Mouse (Mus musculus) adrenal gland, postnatal 25 days (tissue): Measurements from ENCODE around the gene Syt1. TPM values are rescaled to one million over a fixed set of nuclear protein-coding genes. Genes with fewer than 3 reads are reported as not detected.

Experiments used
- DNase-seq: peaks from one replicate; pipeline ENCODE4 v3.0.0; 2021; ENCODE audit warnings: mixed read lengths
- total RNA-seq: library from RNA; stranded (reverse); gene quantifications from 2 replicates; pipeline ENCODE4 v1.2.3, GENCODE M21; 2021

The Syt1 gene
- total RNA-seq, 1 experiment from 2014 or later, result 12.4 TPM

DNA sequence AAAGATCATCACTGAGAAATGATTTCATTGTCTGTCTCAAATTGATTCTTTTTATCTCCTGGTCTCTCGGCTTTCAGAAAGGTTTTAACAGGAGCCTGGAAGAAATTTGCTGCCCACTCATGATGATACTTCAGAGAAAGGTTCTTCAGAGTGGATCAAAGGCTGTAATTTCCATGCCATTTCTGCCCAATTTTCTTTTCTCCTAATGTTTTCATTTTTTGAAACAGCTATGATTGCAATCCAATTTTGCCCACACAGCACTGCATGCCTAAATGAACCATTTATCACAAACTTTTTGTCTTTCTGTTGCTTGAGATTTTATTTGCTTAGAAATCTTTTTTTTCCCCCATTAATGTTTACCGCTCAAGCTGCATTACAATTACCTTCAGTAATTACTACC is 257.5 kb downstream of the Syt1 start:
- DNase-seq, result no peak

GRCm38 (mm10) chr10:108743759-108744158 is 267.0 kb downstream of the Syt1 start:
- no peak for DNase-seq

- DNase-seq, result no peak
Measured at GRCm38 (mm10) chr10:108733982-108734381, 276.8 kb downstream of the Syt1 start.

DNA sequence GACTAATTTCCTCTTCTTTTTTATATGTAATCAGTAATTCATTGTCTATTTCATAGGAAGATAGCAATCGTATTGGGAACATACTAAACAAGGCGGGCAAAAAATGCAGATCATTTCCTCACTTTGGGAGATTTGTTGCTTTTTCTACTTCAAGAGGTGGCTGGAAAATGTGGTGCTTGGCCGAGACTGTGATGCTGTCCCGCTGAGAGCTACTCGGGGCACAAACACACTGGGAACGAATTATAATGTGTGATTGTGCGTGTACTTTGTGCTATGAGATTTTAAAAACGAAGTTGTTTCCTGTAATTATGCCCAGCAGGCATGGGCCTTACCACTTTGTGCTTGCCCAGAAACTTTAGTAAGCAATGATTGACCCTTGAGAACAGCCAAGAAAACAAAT is 281.8 kb downstream of the Syt1 start:
- no peak for DNase-seq

DNA sequence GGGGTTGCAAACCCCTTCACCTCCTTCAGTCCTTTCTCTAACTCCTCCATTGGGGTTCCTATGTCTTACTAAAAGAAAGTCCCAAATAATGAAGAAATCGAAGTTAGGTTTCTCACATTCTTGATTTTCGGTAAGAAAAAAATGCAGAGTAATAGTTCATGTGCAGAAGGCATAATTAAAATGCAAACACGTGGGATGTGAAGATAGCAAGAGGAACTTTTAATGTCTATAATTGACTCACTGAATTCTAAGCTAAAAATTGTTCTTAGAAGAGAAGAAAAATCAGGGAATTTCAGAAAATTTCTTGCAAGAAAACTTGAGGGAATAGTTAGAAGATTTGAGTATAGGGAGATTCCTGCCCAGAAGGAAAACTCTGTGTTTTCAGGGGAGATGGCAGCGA is 284.4 kb downstream of the Syt1 start:
- no peak for DNase-seq

DNA sequence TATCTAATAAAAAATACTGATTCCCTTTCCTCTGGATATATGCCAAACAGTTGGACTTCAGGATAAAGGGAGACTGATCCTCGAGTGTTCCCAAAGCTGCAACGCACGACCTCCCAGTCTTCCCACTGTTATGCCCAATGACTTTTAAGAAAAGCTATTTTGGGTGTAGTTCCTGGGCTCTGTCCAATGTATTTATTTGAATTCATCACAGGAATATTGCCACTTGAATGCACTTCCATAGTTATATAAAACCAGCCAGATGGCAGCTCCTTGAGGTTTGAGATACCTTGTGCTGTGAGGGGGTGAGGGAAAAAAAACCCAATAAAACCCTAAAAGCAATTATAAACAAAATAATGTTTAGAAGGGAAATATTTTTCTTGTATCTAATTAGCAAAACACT is 285.9 kb downstream of the Syt1 start:
- no peak for DNase-seq

GRCm38 (mm10) chr10:108710514-108710913 is 300.3 kb downstream of the Syt1 start:
- no peak for DNase-seq

GRCm38 (mm10) chr10:108705658-108706057 is 305.1 kb downstream of the Syt1 start:
- DNase-seq, result no peak

DNA sequence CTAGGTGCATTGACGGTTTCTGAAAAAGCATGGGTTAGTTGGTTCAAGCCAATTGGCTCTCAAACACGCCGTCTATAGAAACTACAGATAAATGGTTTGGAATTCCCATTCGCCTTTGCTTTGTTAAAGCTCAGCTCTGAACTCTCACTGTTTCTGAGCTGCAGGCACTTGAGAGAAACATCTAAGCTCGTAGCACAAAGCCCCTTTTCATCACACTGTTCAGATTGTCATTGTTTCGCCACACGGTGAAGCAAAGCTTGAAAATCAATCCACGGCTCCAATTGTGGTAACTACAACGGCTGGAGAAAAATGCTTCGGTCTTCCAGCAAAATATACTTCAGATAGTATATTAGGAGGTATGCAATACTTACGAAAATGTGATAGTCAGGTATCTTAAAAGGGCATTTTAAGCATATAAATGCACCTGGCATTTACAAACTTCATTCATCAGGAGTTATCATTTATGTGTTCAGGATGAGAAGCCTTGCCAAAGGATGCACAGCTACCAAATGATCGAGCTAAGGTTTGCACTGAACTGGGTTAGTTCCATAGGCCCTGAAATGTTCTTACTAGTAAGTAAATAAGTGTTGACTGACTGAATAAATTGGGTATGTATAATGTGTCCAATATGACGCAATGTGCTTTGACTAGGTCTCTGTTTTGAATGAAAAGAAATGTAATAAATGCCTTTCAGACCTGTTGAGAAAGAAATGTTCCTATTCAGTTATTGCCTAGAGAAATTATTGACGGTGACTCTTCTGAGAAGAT is 309.2 kb downstream of the Syt1 start:
- DNase-seq, result no peak

- DNase-seq, result no peak
Measured at GRCm38 (mm10) chr10:108699946-108700345, 310.8 kb downstream of the Syt1 start, which contains the start of gene Gm5136. Gene Gm5136, minus strand, starts transcription at chr10:108700160.

DNA sequence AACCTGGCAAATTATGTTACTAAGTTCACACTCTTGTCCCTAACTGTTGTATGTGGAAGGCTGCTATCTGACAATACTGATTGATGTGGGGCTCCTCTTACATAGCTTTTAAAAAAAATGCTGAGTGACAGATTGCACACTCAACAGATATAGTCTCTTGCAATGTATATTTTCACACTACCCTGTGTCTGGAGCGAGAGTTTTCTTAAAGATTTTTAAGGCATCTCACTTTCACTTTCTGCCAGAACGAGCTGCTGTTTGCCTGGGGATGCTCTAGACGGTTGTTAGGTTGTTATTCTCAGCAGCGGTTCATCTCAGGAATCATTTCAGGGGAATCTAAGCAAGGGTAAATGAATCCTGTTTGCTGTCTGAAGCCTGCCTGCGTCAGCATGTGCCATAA is 313.7 kb downstream of the Syt1 start:
- DNase-seq, result no peak

- DNase-seq, result no peak
Measured at GRCm38 (mm10) chr10:108690954-108691353, 319.8 kb downstream of the Syt1 start.

DNA sequence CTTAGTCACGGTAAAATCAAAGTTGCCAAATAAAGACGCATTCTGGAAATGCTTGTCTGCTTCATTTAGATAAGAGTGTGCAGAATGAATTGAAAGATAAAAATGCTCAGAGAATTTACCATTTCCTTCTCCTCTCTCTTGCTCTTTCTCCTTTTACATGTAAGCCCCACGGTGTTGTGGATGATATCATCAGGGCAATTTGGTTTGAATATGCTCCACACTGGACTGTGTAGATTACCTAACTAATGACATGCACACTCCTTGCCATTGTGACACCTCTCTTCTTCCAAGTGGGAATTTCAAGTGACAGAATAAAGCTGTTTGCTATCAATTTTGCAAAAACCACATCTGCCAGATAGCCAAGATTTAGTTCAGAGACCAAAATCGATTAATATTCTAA is 324.1 kb downstream of the Syt1 start:
- no peak for DNase-seq

DNA sequence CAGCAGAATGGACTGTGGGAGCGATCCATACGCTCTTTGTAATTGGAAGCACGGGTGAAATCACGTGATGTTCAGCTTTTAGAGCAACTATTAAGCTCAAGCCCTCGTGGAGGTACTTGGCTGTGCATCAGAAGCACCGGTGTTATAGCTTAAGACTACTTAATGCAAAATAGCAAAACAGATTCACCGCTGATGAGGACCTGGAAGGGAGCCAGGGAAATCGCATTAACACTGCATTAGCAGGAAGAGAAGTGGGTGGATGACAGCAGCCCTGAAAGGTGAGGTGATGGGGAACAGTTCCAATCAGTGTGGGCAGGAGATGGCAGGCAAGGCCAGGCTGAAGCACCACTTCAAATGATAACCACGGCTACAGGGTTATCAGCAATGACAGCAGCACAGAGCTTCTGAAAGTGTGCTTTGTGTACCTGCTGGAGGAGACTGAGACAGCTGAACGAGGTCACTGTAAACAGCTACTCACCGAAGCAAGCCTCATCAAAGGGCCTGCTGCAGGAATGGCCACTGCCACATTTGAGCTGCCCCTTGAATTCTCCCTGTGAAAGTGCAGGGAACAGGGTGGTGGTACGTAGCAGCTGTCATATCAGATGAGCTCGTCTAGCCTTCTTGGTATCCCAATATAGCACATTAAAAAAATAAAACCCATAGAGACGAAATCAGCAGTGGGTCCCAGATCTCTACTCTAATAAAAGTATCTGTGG is 330.9 kb downstream of the Syt1 start:
- DNase-seq, result no peak

- no peak for DNase-seq
Measured at GRCm38 (mm10) chr10:108677053-108677452, 333.7 kb downstream of the Syt1 start.

- no peak for DNase-seq
Measured at GRCm38 (mm10) chr10:108668944-108669343, 341.8 kb downstream of the Syt1 start.

GRCm38 (mm10) chr10:108660295-108660694 is 350.5 kb downstream of the Syt1 start:
- no peak for DNase-seq

DNA sequence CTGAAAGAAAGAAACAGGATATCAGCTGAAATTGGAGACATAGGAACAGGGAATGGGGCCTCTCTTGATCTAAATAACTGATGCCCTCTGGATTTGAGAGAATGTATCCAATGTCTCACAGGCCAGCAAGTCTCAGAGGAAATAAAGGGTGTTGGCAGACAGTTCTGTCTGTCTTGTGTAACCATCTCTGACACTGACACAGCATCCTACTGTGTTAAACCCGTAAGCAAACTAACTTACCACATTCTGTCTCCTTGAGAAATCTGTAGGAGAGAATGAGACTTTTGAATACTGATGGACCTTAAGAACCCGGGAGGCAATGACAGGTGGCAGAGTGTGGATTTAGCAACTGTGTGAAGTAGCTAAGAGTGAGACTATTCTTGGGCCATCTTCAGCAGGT is 352.5 kb downstream of the Syt1 start:
- DNase-seq, result no peak

DNA sequence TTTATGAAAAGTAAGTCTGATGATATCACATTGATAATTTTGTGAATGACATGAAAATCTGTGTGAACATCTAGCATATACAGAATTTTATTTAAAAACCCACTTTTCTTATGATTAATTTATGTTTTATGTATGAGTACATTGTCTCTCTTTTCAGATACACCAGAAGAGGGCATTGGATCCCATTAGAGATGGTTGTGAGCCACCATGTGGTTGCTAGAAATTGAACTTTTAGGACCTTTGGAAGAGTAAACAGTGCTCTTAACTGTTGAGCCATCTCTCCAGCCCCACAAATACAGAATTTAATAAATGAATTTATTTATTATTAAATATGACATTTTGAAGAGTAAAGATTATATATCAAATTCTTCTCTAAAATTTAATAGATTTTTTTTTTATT is 353.1 kb downstream of the Syt1 start:
- DNase-seq, result no peak

- DNase-seq, result no peak
Measured at GRCm38 (mm10) chr10:108656898-108657297, 353.9 kb downstream of the Syt1 start.

DNA sequence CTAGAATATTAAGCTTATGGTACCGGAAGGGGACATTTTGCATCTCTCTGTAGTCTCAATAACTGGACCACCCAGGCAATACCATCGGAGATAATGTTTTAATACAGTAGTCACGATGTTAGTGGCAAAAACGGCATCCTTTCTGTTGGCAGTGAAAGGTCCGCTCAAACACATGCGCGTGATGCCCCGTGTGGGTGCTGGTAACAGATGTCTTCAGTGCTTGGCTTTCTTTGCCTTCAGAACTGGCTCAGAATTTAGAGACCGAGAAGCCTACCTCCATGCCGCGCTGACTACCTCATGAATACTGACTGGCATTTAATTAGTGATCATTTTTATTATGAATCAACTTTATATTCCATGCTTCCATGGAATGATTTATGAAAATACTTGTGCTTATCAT is 355.7 kb downstream of the Syt1 start:
- DNase-seq, result no peak

- DNase-seq, result no peak
Measured at GRCm38 (mm10) chr10:108652831-108653230, 358.0 kb downstream of the Syt1 start.

DNA sequence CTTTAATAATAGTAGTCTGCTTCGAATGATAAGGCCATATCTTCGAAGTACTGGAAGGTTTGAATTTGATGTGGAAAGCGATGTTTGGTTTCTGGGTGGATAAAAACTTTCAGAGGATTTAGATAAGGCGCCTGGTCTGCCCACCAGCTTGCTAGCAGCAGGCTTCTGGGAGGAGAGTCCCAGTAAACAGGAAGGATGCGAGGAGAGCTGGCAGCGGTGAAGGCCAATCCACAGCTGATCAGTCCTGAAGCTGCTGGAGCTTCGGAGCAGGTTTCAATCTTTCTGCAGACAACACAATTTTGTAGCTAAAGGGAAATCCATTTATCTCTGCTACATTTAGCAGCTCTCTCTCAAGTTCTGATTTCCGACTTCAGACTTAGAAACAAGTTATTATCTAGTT is 358.7 kb downstream of the Syt1 start:
- DNase-seq, result no peak

GRCm38 (mm10) chr10:108649174-108649573 is 361.6 kb downstream of the Syt1 start:
- no peak for DNase-seq
